Mouse (Mus musculus): ENCODE measurements around the gene Saysd1. TPM values are rescaled to one million over a fixed set of nuclear protein-coding genes. Genes with fewer than 3 reads are reported as not detected.
A peak's percentile ranks its signal among the peaks of the same experiment; 100 is the strongest.

Gene Saysd1
- total and polyA plus RNA-seq, 3 experiments, result 3.2 to 4.4 TPM; not detected in 1

DNA sequence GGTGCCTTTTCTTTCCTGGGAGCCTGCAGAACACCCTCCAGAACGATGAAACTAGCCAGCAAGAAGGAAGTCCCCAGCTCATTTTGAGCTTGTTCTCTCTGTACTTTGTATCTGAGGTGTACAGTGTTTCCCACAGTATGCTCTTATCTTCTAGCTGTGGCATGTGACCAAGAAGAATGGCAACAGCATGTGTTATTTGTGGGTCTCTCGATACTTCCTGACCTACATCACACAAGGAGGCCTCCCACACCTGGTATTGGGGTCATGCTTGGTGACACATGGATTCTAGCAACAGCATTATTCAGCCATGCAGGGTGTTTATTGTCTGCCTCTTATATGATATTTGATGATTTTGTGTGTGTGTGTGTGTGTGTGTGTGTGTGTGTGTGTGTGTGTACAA, 96.5 kb downstream of the Saysd1 start (continued):
- no peak for TF ChIP-seq MYB (IDR thresholded peaks at IDR 0.05; ENCODE audit: low read depth, low read length)

DNA sequence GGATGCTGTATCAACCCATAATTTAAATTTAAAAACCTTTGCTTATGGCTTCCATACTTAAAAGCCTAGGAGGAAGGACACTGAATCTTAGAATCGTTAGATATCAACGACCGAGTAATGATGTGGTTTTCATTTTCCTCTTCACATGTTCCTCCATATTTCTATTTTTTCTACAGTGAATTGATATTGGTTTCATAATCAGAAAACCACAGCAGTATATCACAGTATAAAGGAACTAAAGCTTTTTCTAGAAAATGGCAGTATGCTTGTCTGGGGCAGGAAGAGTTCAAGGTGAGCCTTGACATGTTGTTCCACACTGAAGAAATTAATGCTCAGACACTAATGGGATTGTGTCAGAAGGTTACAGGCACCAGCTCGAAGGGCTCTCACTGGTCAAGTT, 97.4 kb downstream of the Saysd1 start:
- peaks cover 0 to 11% of the 10 kb centered on the region in 2 experiments; a peak in 3 of 4 replicates for H3K4me1 ChIP-seq (ENCODE audit: control insufficient read depth in 1 of 2, insufficient read depth in 2 of 2, low read length in 2 of 2)
- H3K9me3 ChIP-seq (replicated peaks; ENCODE audit: insufficient read depth, low read length), result no peaks in the 10 kb centered on the region
- no peak overlapping the region for H3K4me3 ChIP-seq (ENCODE audit: control insufficient read depth in 1 of 2, insufficient read depth in 1 of 2, low read depth in 2 of 2, low read length in 2 of 2)
- H3K9ac ChIP-seq (ENCODE audit: control insufficient read depth, low read depth, low read length, poor library complexity, severe bottlenecking), result no peak overlapping the region
- H3K27ac ChIP-seq (ENCODE audit: control insufficient read depth, low read depth, low read length), result no peak overlapping the region
- H3K79me2 ChIP-seq (ENCODE audit: control insufficient read depth, insufficient read depth, low read length, poor library complexity), result no peaks in the 10 kb centered on the region
- TF ChIP-seq ZKSCAN1 (IDR thresholded peaks at IDR 0.05; ENCODE audit: low read depth, low read length), result no peak
- TF ChIP-seq HCFC1 (IDR thresholded peaks at IDR 0.05; ENCODE audit: low read depth, low read length), result no peak
- TF ChIP-seq NELFE (IDR thresholded peaks at IDR 0.05; ENCODE audit: low read depth, low read length), result no peak
- TF ChIP-seq POLR2AphosphoS5 (IDR thresholded peaks at IDR 0.05; ENCODE audit: borderline replicate concordance, low read depth, low read length), result no peak
- TF ChIP-seq BHLHE40 (IDR thresholded peaks at IDR 0.05; ENCODE audit: borderline replicate concordance, low read depth, low read length), result no peak
- TF ChIP-seq GATA1 (IDR thresholded peaks at IDR 0.05; ENCODE audit: low read depth, low read length), result no peak
- no peak for TF ChIP-seq TCF12 (IDR thresholded peaks at IDR 0.05; ENCODE audit: low read depth, low read length)
- TF ChIP-seq POLR2A (IDR thresholded peaks at IDR 0.05; ENCODE audit: control insufficient read depth in 1 of 2, insufficient read depth in 1 of 2, low read depth in 1 of 2, low read length in 2 of 2, poor library complexity in 1 of 2), result no peak
- TF ChIP-seq UBTF (IDR thresholded peaks at IDR 0.05; ENCODE audit: borderline replicate concordance, insufficient read depth, low read depth, low read length), result no peak
- TF ChIP-seq EP300 (IDR thresholded peaks at IDR 0.05; ENCODE audit: low read depth in 1 of 2, low read length in 2 of 2), result peak in 1 of 2 experiments; percentile 32; a peak in 1 of 4 replicates
- no peak for TF ChIP-seq ZC3H11A (IDR thresholded peaks at IDR 0.05; ENCODE audit: low read depth, low read length)
- no peak for TF ChIP-seq USF1 (IDR thresholded peaks at IDR 0.05; ENCODE audit: low read depth, low read length)
- peak; percentile 62; the same call in 1 of the 2 replicates for TF ChIP-seq RCOR1 (IDR thresholded peaks at IDR 0.05; ENCODE audit: low read depth, low read length)
- no peak for TF ChIP-seq ZMIZ1 (IDR thresholded peaks at IDR 0.05; ENCODE audit: low read depth, low read length)
- TF ChIP-seq MAFK (IDR thresholded peaks at IDR 0.05; ENCODE audit: borderline replicate concordance, low read depth, low read length), result no peak
- TF ChIP-seq MAZ (IDR thresholded peaks at IDR 0.05; ENCODE audit: low read depth, low read length), result no peak
- TF ChIP-seq NRF1 (IDR thresholded peaks at IDR 0.05; ENCODE audit: insufficient read depth, low read depth, low read length, poor library complexity, severe bottlenecking), result no peak
- no peak for DNase-seq (ENCODE audit: low read depth, low spot score)
- peaks cover 0 to 7% of the 10 kb centered on the region in 2 experiments; a peak in 1 of 4 replicates for H3K36me3 ChIP-seq (ENCODE audit: control insufficient read depth in 1 of 2, insufficient read depth in 2 of 2, low read length in 2 of 2)
- H3K27me3 ChIP-seq (ENCODE audit: control insufficient read depth in 1 of 2, insufficient read depth in 2 of 2, low read length in 2 of 2), result peaks cover 0 to 1% of the 10 kb centered on the region in 2 experiments; a peak in 1 of 4 replicates

GRCm38 (mm10) chr14:20039795-20040194, 98.5 kb downstream of the Saysd1 start:
- H3K27me3 ChIP-seq (ENCODE audit: control insufficient read depth in 1 of 2, insufficient read depth in 2 of 2, low read length in 2 of 2), result no peaks in the 10 kb centered on the region
- no peaks in the 10 kb centered on the region for H3K79me2 ChIP-seq (ENCODE audit: control insufficient read depth, insufficient read depth, low read length, poor library complexity)
- no peak for DNase-seq (ENCODE audit: low read depth, low spot score)
- H3K27ac ChIP-seq (ENCODE audit: control insufficient read depth, low read depth, low read length), result no peak overlapping the region
- H3K9me3 ChIP-seq (replicated peaks; ENCODE audit: insufficient read depth, low read length), result no peaks in the 10 kb centered on the region
- H3K4me1 ChIP-seq (ENCODE audit: control insufficient read depth in 1 of 2, insufficient read depth in 2 of 2, low read length in 2 of 2), result peaks cover 0 to 19% of the 10 kb centered on the region in 2 experiments; a peak in 3 of 4 replicates
- no peak overlapping the region for H3K9ac ChIP-seq (ENCODE audit: control insufficient read depth, low read depth, low read length, poor library complexity, severe bottlenecking)
- H3K36me3 ChIP-seq (ENCODE audit: control insufficient read depth in 1 of 2, insufficient read depth in 2 of 2, low read length in 2 of 2), result peaks cover 0 to 7% of the 10 kb centered on the region in 2 experiments; a peak in 1 of 4 replicates
- no peak overlapping the region for H3K4me3 ChIP-seq (ENCODE audit: control insufficient read depth in 1 of 2, insufficient read depth in 1 of 2, low read depth in 2 of 2, low read length in 2 of 2)
- TF ChIP-seq POLR2AphosphoS2 (IDR thresholded peaks at IDR 0.05; ENCODE audit: low read length) (no peak), GABPA (IDR thresholded peaks at IDR 0.05; ENCODE audit: low read depth, low read length) (no peak), KAT2A (conservative IDR thresholded peaks at IDR 0.05; ENCODE audit: low read depth, low read length) (no peak), POLR2AphosphoS5 (IDR thresholded peaks at IDR 0.05; ENCODE audit: borderline replicate concordance, low read depth, low read length) (no peak), EP300 (IDR thresholded peaks at IDR 0.05; ENCODE audit: low read depth in 1 of 2, low read length in 2 of 2) (no peak), NRF1 (IDR thresholded peaks at IDR 0.05; ENCODE audit: insufficient read depth, low read depth, low read length, poor library complexity, severe bottlenecking) (no peak), CHD1 (IDR thresholded peaks at IDR 0.05; ENCODE audit: low read depth, low read length) (no peak), TBP (IDR thresholded peaks at IDR 0.05; ENCODE audit: low read depth, low read length) (no peak), MYC (IDR thresholded peaks at IDR 0.05; ENCODE audit: low read depth, low read length) (no peak), MAX (IDR thresholded peaks at IDR 0.05; ENCODE audit: low read length) (no peak), USF1 (IDR thresholded peaks at IDR 0.05; ENCODE audit: low read depth, low read length) (no peak), MEF2A (IDR thresholded peaks at IDR 0.05; ENCODE audit: extremely low read depth, insufficient replicate concordance, low read depth, low read length, poor library complexity, severe bottlenecking) (no peak), ETS1 (IDR thresholded peaks at IDR 0.05; ENCODE audit: low read depth, low read length) (no peak), UBTF (IDR thresholded peaks at IDR 0.05; ENCODE audit: borderline replicate concordance, insufficient read depth, low read depth, low read length) (no peak), MAZ (IDR thresholded peaks at IDR 0.05; ENCODE audit: low read depth, low read length) (no peak), MYB (IDR thresholded peaks at IDR 0.05; ENCODE audit: low read depth, low read length) (no peak), POLR2A (IDR thresholded peaks at IDR 0.05; ENCODE audit: control insufficient read depth in 1 of 2, insufficient read depth in 1 of 2, low read depth in 1 of 2, low read length in 2 of 2, poor library complexity in 1 of 2) (no peak), ZMIZ1 (IDR thresholded peaks at IDR 0.05; ENCODE audit: low read depth, low read length) (no peak), NELFE (IDR thresholded peaks at IDR 0.05; ENCODE audit: low read depth, low read length) (no peak)

Measured in MEL (cell line).